Mouse (Mus musculus) skeletal muscle tissue, adult 2 months (tissue): Measurements from ENCODE around the gene Mbtps1.

ENCODE experiments used
- DNase-seq: peaks from one replicate; pipeline ENCODE4 v3.0.0-alpha.2; 2012; ENCODE audit warnings: low read depth, low spot score

Mbtps1 gene

DNA sequence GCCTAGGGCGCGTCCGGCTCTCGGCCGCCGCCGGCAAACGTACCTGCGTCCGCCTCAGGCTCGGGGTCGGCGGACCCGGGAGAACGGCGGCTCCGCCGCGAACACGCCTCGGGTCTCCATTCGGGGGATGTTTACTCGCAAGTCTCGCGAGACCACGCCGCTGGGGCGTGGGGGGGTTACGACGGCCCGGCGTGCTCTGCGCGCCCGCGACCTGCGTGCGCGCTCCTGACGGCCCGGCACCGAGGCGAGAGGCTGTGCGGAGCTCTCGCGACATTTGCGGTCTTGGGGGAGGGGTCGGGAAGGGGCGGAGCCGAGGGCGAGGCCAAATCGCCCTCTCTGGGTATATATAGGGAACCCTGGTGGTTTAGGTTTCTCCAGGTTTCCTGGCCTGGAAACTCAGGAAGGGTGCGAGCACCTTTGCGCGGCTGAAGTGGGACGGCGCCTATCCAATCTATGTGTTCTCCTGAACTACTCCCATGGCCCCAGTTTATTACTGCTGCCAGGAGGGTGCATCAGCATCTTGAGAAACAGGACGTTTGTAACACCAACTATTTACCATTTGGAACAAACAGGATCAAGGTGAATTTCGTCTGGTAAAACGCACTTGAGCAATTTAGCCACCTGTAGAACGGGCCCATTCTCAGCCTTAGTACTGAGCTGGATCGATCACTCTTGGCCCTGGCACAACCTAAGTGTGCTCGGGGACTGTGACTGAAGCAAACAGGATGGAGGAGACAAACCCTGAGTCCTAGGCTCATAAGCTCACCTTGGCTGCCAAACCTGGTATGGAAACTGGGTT lies at the start of gene Mbtps1:
Gene Mbtps1 (minus strand): TSS at position 133 of the 799 bp plus-strand sequence.
- peak; percentile 99 for DNase-seq

DNA sequence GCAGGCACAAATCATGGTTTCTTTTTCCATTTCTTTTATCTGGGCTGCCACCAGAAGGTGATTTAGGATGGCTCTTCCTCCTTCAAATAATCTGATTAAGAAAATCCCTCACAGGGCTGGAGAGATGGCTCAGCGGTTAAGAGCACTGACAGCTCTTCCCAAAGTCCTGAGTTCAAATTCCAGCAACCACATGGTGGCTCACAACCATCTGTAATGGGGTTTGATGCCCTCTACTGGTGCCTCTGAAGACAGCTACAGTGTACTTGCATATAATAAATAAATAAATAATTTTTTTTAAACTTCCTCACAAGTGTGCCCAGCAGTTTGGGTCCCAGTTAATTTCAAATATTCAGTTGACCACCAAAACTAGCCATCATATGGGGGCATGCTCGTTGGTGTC lies 47.7 kb upstream of the Mbtps1 start:
- no peak for DNase-seq

DNA sequence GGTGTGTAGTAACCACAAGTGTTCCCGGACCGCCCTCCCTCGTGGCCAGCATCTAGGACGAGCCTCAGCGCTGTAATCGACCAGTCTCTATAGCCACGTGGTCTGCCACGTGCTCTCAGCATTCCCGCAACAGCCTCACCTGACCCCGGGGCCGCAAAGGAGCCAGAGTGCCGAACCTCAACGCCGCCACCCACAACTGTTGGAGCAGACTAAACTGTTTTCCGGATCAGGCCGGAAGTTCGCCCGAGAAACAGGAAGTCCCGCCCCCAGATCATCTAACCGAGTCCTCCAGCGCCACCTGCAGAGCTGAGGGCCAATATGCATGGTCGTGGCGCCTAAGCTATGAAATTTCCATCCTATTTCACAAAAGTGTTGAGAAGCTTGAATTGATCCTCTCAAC lies 46.5 kb upstream of the Mbtps1 start, which contains the start of gene Taf1c:
Gene Taf1c (minus strand): TSS at position 227 of the 400 bp plus-strand sequence.
- DNase-seq: peak; percentile 91

DNA sequence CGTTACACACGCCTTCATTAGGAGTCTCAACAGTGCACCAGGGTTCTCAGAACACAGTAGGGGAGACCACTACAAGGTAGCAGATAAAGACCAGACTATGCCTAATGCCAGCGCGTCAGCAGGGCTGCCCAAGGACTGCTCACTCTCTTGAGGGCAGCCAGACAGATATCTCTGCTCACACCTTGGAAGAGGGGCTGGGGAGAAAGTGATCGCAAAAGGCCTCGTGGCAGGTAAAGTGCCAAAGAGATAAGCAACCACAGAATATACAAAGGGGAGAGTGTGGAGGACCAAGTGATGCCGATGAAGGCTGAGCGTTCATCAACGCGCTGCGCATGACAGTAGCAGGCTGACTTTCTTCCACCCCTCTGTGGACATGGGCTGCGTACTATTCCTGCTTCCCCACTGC lies 45.9 kb upstream of the Mbtps1 start:
- no peak for DNase-seq

DNA sequence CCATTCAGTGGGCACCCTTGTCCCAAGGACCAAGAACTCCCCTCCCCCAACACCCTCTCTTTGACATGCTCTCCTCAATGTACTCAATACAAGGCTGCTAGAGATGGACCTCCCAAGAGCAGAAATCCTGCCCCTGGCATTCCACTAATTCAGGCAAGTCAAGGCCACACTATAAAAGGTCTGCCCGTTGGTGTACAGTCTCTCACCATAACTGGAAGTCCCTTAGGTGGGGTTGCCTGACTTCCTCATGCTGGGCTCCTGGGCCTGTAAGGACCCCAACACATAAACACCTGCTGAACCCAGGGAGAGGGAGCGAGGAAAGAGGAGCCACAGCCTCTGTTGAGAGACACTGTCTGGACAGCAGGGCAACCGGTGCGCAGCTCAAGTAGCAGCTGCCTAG lies 45.2 kb upstream of the Mbtps1 start:
- DNase-seq: no peak

DNA sequence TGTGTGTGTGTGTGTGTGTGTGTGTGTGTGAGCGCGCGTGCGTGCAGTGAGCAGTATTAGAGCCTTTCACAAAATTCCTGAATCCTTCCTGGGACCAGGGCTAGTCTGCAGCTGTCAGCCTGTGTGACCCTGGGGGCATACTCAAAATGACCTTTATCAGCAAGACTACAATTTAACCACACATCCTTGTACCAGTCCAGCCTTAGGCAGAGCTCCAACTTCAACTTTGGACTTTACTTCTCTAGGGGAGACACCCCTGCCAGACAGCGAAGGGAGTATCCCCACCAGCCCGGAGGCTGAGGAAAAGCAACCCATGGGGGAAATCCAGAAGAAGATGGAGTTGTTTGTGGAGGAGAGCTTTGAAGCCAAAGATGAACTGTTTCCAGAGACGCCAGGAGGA lies 32.9 kb upstream of the Mbtps1 start:
- DNase-seq: no peak

DNA sequence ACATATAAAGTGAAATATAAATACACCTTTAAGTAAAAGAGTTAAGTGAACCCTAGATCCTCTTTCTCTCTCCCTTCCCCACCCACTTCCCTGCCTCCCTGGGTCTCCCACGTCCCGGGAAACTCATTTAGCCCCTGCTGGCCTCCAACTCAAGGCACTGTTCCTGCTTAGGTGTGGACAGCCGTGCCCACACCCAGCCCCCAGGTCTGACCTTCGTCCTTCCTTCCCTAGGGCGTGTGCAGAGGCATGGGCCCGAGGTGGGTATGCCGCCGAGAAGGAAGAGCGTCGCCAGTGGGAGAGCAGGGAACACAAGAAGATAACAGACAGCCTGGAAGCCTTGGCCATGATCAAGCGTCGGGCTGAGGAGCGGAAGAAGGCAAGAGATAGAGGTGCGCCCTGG lies 31.8 kb upstream of the Mbtps1 start:
- DNase-seq: no peak

DNA sequence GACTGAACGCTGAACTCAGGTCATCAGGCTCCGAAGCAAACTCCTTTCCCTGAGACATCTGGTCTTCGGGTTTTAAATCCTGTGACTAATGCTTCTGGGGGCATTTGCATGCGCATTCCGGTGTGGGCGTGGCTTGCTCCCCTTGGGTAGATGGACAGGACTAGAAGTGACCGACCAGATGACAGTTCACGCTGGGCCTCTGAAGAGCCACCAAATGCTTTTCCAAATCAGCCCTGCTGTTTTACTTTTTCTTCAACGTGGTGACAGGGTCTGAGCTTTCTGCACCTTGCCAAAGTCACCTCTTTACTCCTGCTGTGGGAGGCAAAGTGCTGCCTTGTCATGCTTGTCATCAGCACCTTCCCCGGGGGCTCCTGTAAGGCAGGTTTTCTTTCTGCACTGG lies 30.3 kb upstream of the Mbtps1 start:
- no peak for DNase-seq

DNA sequence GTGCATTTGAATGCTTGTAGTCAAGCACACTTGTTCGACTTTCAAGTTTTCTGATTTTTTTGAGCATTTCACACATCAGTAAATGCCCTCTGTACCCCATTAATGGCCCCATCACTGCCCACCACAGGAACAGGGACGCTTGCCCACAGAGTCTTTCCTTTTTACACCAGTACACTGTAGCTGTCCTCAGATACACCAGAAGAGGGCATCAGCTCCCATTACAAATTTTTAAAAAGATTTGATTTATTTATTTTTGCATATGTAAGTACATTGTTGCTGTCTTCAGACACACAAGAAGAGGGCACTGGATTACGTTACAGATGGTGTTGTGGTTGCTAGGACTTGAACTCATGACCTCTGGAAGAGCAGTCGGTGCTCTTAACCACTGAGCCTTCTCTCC lies 29.8 kb upstream of the Mbtps1 start:
- no peak for DNase-seq

DNA sequence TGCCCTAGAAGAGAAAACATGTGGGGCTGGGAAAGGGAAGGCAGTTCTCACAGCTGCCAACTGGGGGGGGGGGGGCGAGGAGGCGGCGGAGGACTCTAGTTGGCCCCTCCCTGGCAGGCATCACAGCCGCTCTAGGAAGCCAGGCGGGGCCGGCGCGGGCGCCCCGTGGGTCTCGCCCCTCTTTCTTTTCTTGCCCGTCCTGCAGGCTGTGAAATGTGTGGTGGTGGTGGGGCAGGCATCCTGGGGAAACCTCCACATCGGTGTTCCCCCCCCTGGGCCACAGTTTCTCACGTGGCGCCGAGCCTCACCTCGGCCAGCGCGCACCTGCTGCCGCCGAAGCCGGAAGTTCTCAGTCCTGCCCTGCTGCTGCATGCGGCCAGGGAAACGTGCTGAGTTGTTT lies 27.4 kb upstream of the Mbtps1 start:
- DNase-seq: no peak

DNA sequence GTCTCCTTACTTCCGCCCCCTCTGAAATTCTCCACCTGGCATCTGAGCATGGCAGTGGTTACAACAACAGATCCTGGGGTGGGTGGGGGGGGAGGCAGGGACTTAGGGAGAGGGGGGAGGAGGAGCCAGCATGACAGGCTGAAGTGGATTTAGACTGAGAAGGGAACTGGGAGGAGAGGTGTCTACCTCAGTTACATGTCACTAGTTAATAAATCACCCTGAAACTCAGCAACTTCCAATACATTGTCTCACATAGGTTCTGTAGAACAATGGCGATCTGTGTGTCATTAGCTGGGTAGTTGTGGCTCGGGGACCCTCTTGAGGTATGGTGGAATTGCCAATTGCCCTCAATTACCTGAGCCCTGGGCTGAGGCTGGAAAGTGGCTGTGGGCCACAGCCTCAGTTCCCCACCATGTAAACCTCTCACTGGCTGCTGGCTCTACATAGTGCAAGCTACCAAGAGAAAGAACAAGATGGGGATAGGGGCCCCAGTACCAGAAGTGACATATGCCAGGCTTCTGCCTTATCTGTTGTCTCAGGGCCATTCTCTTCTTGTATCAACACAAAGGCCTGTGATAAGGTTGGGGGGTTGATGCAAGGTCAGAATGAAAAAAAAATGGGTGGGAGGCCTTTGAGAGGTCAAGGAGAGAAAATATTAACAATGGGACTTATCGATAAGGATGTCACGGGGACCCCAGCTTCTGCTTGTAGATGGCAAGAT lies 22.1 kb upstream of the Mbtps1 start:
- no peak for DNase-seq

DNA sequence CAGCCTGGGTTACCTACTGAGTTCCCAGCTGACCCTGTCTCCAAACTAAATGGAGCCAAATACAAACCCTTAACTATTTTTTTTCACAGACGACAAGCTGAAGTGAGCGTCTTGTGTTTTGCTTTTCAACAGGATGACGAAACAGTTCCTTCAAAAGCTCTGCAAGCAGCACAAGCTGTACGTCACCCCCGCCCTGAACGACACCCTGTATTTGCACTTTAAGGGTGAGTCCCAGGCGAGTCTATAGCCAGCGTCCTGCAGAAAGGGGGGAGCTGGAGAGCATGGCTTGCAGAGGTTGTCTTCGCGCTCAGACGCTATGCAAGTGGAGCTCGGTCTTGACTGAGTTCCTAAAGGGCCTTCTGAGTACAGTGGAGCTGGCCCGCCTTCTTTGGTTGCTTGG lies 20.6 kb upstream of the Mbtps1 start:
- DNase-seq: no peak

DNA sequence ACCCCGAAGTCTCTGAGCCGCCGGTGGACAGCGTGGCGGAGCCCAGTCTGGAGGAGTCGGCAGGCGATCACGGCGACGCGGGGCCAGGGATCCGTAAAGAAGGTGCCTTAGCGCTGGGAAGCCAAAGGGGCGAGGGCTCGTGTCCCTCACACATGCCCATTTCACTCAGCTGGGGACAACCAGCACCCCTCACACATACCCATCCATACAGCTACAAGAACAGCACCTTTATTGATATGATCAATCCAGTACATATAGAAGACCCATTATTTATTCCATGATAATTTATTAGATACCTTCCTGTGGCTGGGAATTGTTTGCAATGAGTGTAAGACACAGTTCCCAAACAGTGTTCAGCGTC lies 16.8 kb upstream of the Mbtps1 start:
- DNase-seq: no peak

DNA sequence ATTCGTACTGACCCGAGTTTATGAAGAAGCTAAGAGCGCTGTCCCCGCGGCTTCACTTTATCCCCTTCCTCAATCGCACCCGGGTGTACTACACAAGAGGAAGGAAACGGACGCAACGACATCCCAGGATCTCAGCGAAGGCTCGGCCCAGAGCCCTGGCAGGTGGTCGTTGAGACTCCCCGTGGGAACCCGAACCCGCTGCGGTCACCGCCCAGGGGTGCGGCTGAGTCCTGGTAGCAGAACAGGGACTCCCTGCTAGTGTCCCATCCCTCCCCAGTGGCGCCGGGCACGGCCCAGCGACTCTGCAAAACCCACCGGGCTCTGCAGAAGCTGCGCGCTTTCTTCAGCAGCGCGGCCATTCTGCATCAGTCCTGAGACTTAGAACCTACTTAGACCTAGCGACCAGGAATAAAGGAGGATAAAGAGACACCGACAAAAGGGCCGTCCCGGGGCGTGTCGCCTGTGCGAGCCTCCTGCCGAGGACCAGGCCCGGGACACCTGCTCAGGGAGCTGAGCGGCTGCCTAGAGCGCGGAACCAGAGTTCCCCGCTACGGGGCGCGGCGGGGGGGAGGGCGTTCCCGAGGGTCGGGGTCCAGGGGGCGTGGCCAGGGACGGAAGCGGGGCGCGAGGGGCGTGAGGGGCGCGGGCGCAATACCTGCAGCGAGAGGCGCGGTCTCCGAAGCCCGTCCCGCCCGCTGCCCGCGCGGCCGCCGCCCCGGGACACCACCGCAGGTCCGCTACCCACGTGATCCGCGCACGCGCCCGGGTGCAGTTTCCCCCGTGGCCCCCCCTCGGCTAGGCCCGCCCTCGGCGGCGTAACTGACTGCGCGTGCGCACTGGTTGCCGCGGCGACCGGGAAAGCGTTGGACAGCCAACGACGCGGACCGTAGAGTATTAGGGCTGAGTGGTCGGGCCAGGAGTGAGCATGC lies 16.2 kb upstream of the Mbtps1 start, which contains the start of the genes Hsdl1 and Dnaaf1:
Gene Hsdl1 (minus strand): TSS at position 747 of the 929 bp plus-strand sequence.
Gene Dnaaf1 (plus strand): TSS at position 799 of the 929 bp plus-strand sequence.
- peak; percentile 88 for DNase-seq

DNA sequence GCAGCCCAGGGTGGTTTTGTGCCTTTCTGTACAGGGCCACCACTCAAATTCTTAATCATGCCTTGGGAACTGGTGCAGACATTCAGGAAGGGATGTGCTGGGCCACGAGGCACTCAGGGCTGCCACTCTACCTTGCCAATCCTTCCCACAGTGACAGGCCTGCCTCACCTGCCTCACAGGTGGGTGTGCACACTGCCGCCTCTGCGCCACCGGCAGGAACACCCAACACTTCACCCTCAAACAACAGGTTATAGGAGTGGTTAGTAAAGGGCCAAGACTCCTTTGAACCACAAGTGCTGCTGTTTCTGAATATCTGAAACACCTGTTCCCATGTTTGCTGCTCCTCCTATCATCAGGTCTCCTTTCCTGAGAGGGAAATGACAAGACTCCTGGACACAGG lies 13.9 kb upstream of the Mbtps1 start:
- DNase-seq: no peak

DNA sequence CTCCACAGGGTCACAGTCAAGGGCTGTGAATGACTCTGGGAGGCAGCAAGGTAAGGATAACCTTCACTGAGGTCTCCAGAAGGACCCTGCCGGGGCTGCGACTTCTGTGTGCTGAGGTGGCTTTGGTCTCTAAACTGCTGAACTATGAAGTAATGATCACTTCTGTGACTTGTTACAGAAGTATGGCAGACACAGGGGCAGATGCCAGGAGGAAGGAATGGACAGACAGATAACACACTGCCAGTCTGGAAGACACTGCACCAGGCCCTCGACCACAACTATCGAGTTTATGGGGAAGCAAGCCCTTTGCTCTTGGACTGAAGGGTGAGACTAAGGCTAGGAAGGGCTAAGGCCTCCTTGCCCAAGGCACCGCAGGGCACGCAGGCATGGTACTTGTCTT lies 12.6 kb upstream of the Mbtps1 start:
- DNase-seq: no peak

DNA sequence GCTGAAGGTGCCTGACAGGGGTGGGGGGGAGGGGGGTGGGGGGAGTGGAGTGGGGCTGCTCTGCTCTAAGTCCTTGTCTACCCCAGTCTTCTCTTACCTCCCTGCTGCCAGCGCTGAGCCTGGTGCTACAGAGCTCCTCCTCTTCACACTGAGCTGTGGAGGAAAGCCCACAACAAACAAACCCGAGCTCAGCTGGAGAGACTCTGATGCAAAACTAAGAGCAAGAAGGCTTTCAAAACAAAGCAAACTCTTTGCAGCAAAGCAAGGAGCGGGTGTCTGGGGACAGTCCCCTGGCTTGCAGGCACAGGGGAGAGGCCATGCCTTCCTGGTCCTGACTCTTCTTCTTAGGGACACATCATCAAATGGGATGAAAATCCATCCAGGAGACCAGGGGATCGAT lies 11.3 kb upstream of the Mbtps1 start:
- no peak for DNase-seq

DNA sequence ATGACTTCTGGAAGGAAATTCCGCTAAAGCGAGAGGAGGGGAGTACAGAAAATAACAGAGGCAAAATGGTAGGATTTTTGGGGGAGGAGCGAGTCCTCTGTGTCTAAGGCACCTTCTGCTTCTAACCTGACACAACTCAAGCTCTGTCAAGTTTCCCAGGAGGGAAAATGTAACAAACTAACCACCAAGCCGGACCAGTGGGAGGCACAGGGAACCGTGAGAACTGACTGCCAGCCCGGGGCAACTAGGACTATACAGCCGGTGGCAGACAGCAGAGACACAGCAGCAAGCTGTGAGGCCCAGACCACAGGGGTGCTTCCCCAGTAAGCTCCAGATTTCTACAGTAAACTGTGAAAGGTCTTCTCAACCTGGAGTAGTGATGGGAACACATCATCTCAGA lies 10.4 kb upstream of the Mbtps1 start:
- no peak for DNase-seq

DNA sequence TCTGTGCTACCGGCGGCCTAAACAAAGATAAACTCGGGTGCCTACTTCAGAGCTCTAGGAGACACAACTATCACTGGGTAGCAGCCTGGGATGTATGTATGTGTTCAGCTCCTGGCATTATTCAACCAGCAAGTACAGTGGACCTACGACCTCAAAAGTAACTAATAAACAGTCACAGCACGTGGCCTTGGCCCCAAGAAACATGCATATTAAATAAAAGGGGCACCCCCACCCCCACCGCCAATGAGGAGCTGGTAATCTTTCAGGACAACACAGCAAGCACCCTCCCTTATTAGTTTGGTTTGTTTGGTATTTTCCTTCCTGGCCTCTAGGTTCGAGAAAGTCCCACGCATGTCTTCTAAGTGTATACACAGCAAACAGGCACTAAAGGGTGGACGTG lies 9.7 kb upstream of the Mbtps1 start:
- DNase-seq: no peak

DNA sequence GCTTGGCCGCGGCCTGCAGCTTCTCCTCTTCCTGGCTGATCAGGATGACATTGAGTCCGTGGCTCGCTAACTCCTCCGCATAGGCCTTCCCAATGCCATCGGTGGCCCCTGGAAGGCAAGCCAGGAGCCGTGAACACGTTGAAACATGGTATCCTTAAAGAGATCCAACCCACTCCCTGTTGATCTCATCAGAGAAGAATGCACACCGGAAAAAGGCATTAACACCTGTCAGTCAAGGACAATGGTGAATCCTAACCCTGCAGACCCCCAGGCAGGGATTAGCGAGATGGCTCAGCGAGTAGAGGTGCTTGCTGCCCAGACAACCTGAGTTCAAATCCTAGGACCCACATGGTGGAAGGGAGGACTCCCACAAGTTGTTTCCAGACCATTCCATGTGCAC lies 7.8 kb upstream of the Mbtps1 start:
- DNase-seq: no peak

DNA sequence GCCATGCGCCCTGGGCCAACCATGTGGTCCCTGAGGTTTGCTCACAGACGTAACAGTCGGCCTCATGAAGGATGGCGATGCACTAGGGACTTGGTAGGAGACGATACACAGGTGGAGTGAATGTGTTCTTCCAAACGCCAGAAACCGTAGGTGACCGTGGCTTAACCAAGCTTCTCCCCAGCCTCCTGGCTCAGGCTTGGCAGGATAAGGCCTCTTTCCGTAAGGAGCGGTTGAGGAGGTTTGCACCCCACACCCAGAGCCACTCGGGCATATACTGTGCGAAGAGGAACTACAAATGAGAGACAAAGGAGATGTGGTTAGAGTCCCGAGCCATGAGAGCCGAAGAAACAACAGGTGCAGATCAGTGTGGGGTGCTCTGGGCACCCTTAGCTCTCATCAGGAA lies 5.3 kb upstream of the Mbtps1 start:
- no peak for DNase-seq

DNA sequence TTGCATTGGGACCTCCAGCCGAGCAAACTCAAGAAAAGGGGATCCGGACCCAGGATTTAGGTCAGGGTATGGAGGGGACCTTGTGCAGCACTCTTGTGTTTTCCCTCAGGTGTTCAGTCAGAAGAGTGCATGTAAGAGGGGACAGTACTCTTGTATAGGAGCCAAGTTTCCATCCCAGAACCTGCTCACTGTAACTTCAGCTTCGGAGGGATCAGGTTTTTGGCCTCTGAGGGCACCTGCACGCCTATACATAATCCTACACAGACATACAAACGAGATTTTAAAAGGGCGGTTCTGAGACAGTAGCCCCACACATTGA lies 826 bp upstream of the Mbtps1 start:
- peak; percentile 21 for DNase-seq
